Mouse (Mus musculus) cerebellum, adult 2 months (tissue): ENCODE data around the gene Malsu1.

Experiments
- CTCF ChIP-seq: fragments of 200-500 bp; IDR thresholded peaks from 2 replicates; pipeline ENCODE4 v1.5.1; 2011; ENCODE audit warnings: low read depth, mild to moderate bottlenecking, control low read depth, low read length, moderate library complexity, borderline replicate concordance; ENCODE audit not compliant: insufficient read depth
- POLR2A ChIP-seq: fragments of 200-500 bp; IDR thresholded peaks from 2 replicates; pipeline ENCODE4 v1.6.1; 2011; ENCODE audit warnings: low read length, control low read depth, borderline replicate concordance; ENCODE audit not compliant: insufficient read depth

GRCm38 (mm10) chr6:49083008-49083407 lies 9.4 kb downstream of the Malsu1 start:
- TF ChIP-seq POLR2A (no peak), CTCF (no peak)
